ENCODE assay signal across 14 mouse cellular contexts in genomic region chr3:81052422-81052821, GRCm38 (mm10). TPM values are rescaled to one million over a fixed set of nuclear protein-coding genes. Genes with fewer than 3 reads are reported as not detected.
"Had no signal": no experiment of that assay in that cellular context is flagged by ENCODE, and none has a peak within 500 bp of the region (broad histone marks: within the 10 kb centered on the region; RNA-seq: fewer than 3 reads in every experiment).

No protein-coding gene starts in this region.

- H3K36me3 ChIP-seq: hindbrain, embryonic 15.5 days; liver, embryonic 13.5 days; midbrain, embryonic 12.5 days; neural tube, embryonic 13.5 days had no signal

- DNase-seq: liver, embryonic 13.5 days; liver, postnatal 0 days; lung, postnatal 10 days; retina, postnatal 1 day; right cerebral cortex, postnatal 14 days; thymus, postnatal 36 days had no signal

- H3K4me3 ChIP-seq: hindbrain, embryonic 15.5 days; left cerebral cortex, adult 2 months; limb, embryonic 10.5 days; liver, embryonic 13.5 days; midbrain, embryonic 12.5 days; neural tube, embryonic 13.5 days had no signal

- H3K4me2 ChIP-seq: hindbrain, embryonic 15.5 days; liver, embryonic 13.5 days; midbrain, embryonic 12.5 days; neural tube, embryonic 13.5 days had no signal

- H3K27ac ChIP-seq: hindbrain, embryonic 15.5 days; left cerebral cortex, adult 2 months; limb, embryonic 10.5 days; liver, embryonic 13.5 days; midbrain, embryonic 12.5 days; neural tube, embryonic 13.5 days had no signal

- H3K4me1 ChIP-seq: hindbrain, embryonic 15.5 days; liver, embryonic 13.5 days; neural tube, embryonic 13.5 days had no signal

- H3K9ac ChIP-seq: hindbrain, embryonic 15.5 days; liver, embryonic 13.5 days; liver, postnatal 0 days; midbrain, embryonic 12.5 days; neural tube, embryonic 13.5 days had no signal

- ATAC-seq: intestine, postnatal 0 days; liver, postnatal 0 days; midbrain, embryonic 16.5 days had no signal

- H3K9me3 ChIP-seq: hindbrain, embryonic 15.5 days; limb, embryonic 10.5 days; liver, embryonic 13.5 days; midbrain, embryonic 12.5 days; neural tube, embryonic 13.5 days had no signal

- H3K27me3 ChIP-seq: hindbrain, embryonic 15.5 days; liver, embryonic 13.5 days; midbrain, embryonic 12.5 days; neural tube, embryonic 13.5 days had no signal

RNA-seq across cellular contexts. Expression of gene Pdgfc, which starts 16.2 kb away (rescaled TPM):
- total RNA-seq: megakaryocyte-erythroid progenitor cell, adult 5-6 weeks had no signal
